Mouse (Mus musculus) liver, adult 2 months (tissue): ENCODE measurements at regions not wholly inside any gene's neighbourhood (a gene's known extent, or its start where the extent isn't known, plus 50 kb on each side); places are given as distances from the start of the nearest gene placed in this dataset.

Experiments
- CTCF ChIP-seq: fragments of 200-500 bp; IDR thresholded peaks from 2 replicates; pipeline ENCODE4 v1.5.1; 2011; ENCODE audit warnings: low read depth, low read length, control low read depth
- POLR2A ChIP-seq: fragments of 200-500 bp; IDR thresholded peaks from 2 replicates; pipeline ENCODE4 v1.6.1; 2011; ENCODE audit warnings: low read length, control low read depth; ENCODE audit not compliant: insufficient read depth; ENCODE audit errors: extremely low read depth

- TF ChIP-seq POLR2A (no peak), CTCF (no peak)
Measured at GRCm38 (mm10) chr9:120814286-120814685, 114.7 kb upstream of the Ctnnb1 start.
